Comparison of ENCODE assay signal across 21 mouse cellular contexts in the genomic region with DNA sequence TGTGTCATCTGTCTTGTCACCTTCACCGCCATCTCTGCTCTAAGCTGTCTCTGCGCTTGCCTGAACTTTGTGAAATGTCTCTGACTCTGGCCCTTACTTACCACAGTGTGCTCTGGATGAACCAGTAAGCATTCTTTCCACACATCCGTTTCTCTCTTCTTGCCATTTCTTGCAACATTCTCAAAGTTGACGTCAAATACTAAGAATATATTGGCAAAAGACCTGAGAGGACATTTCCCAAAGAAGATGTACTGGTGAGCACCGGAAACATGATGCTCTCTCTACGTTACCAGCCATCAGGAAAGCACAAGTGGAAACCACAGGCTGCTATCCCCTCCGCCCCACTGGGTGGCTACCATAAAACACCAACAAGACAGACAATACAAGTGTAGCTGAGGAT. TPM values are rescaled to one million over a fixed set of nuclear protein-coding genes. Genes with fewer than 3 reads are reported as not detected.
DNase-seq lines count a peak whose midpoint lies in the region; ATAC-seq and TF ChIP-seq lines count a peak whose summit lies in the region.
"Had no signal": no experiment of that assay in that cellular context is flagged by ENCODE, and none has a peak within 500 bp of the region (broad histone marks: within the 10 kb centered on the region; RNA-seq: fewer than 3 reads in every experiment).

No protein-coding gene starts in this region.

- TF ChIP-seq POLR2A in spleen, adult 2 months (IDR thresholded peaks at IDR 0.05; ENCODE audit: low read depth, low read length), result no peak
- no peak for TF ChIP-seq POLR2A in bone marrow, adult 2 months (IDR thresholded peaks at IDR 0.05; ENCODE audit: borderline replicate concordance, control insufficient read depth, low read depth, low read length)

- H3K27me3 ChIP-seq in spleen, adult 2 months (ENCODE audit: control insufficient read depth, insufficient read depth, low read length), result no peaks in the 10 kb centered on the region
- no peaks in the 10 kb centered on the region for H3K27me3 ChIP-seq in forebrain, embryonic 16.5 days (replicated peaks; ENCODE audit: control insufficient read depth, insufficient read depth, low read length)
- no peaks in the 10 kb centered on the region for H3K27me3 ChIP-seq in stomach, postnatal 0 days (ENCODE audit: control insufficient read depth, insufficient read depth, low read length)
- H3K27me3 ChIP-seq: embryonic facial prominence, embryonic 13.5 days; neural tube, embryonic 15.5 days had no signal

- H3K27ac ChIP-seq in spleen, adult 2 months (ENCODE audit: insufficient read depth, low read length), result peak overlapping the region; percentile 65
- H3K27ac ChIP-seq in bone marrow, adult 2 months (ENCODE audit: control insufficient read depth, insufficient read depth, low read depth, low read length, poor library complexity), result peak overlapping the region; percentile 69
- no peak overlapping the region for H3K27ac ChIP-seq in forebrain, embryonic 16.5 days (ENCODE audit: low read length)
- H3K27ac ChIP-seq in stomach, postnatal 0 days (replicated peaks), result no peak overlapping the region
- H3K27ac ChIP-seq: embryonic facial prominence, embryonic 13.5 days; heart, embryonic 13.5 days; hindbrain, embryonic 10.5 days; midbrain, embryonic 13.5 days; neural tube, embryonic 15.5 days had no signal

- TF ChIP-seq EP300 in stomach, postnatal 0 days (optimal IDR thresholded peaks at IDR 0.05), result no peak

- H3K36me3 ChIP-seq in spleen, adult 2 months (ENCODE audit: control insufficient read depth, insufficient read depth, low read length), result peaks cover 1% of the 10 kb centered on the region; the same call in 1 of the 2 replicates
- no peaks in the 10 kb centered on the region for H3K36me3 ChIP-seq in forebrain, embryonic 16.5 days (ENCODE audit: control insufficient read depth, insufficient read depth)
- no peaks in the 10 kb centered on the region for H3K36me3 ChIP-seq in stomach, postnatal 0 days (ENCODE audit: control insufficient read depth, insufficient read depth, low read length)
- H3K36me3 ChIP-seq: embryonic facial prominence, embryonic 13.5 days; heart, embryonic 13.5 days; hindbrain, embryonic 10.5 days; midbrain, embryonic 13.5 days; neural tube, embryonic 15.5 days had no signal

- H3K4me2 ChIP-seq in forebrain, embryonic 16.5 days (ENCODE audit: low read length), result no peak overlapping the region
- no peak overlapping the region for H3K4me2 ChIP-seq in stomach, postnatal 0 days (replicated peaks; ENCODE audit: low read depth)
- H3K4me2 ChIP-seq: embryonic facial prominence, embryonic 13.5 days; heart, embryonic 13.5 days; midbrain, embryonic 13.5 days; neural tube, embryonic 15.5 days had no signal

- no peak overlapping the region for H3K9ac ChIP-seq in forebrain, embryonic 16.5 days (replicated peaks; ENCODE audit: low read depth, low read length)
- H3K9ac ChIP-seq in stomach, postnatal 0 days (ENCODE audit: low read length), result no peak overlapping the region
- H3K9ac ChIP-seq: embryonic facial prominence, embryonic 13.5 days; forebrain, postnatal 0 days; heart, embryonic 13.5 days; midbrain, embryonic 13.5 days; neural tube, embryonic 15.5 days had no signal

- 71% methylated on average over 7 of the region's 7 CpGs for WGBS in spleen, adult 2 months
- 43% methylated on average over 7 of the region's 7 CpGs for WGBS in bone marrow, adult 2 months
- WGBS in forebrain, embryonic 16.5 days, result 92% methylated on average over 7 of the region's 7 CpGs
- WGBS in stomach, postnatal 0 days, result 79% methylated on average over 7 of the region's 7 CpGs

- H3K4me1 ChIP-seq in spleen, adult 2 months (ENCODE audit: control insufficient read depth, insufficient read depth, insufficient read length), result peaks cover 38% of the 10 kb centered on the region
- H3K4me1 ChIP-seq in bone marrow, adult 2 months (ENCODE audit: control insufficient read depth, insufficient read depth, low read length), result peaks cover 5% of the 10 kb centered on the region
- H3K4me1 ChIP-seq in forebrain, embryonic 16.5 days (replicated peaks; ENCODE audit: control insufficient read depth, insufficient read depth, low read length), result no peaks in the 10 kb centered on the region
- H3K4me1 ChIP-seq in stomach, postnatal 0 days (replicated peaks; ENCODE audit: control insufficient read depth, insufficient read depth), result no peaks in the 10 kb centered on the region
- H3K4me1 ChIP-seq: midbrain, embryonic 13.5 days; neural tube, embryonic 15.5 days had no signal

- no peaks in the 10 kb centered on the region for H3K9me3 ChIP-seq in forebrain, embryonic 16.5 days (ENCODE audit: control insufficient read depth, low read length)
- H3K9me3 ChIP-seq in stomach, postnatal 0 days (ENCODE audit: control insufficient read depth, low read length), result no peaks in the 10 kb centered on the region
- H3K9me3 ChIP-seq: embryonic facial prominence, embryonic 13.5 days; heart, embryonic 13.5 days; hindbrain, embryonic 10.5 days; midbrain, embryonic 13.5 days; neural tube, embryonic 15.5 days had no signal

- peak; percentile 25 for ATAC-seq in CD4-positive, CD25-positive, alpha-beta regulatory T cell, adult 4 months
- peak; percentile 8; the same call in 1 of the 2 replicates for ATAC-seq in neutrophil, adult 5-6 weeks (ENCODE audit: extremely low read depth, insufficient number of reproducible peaks, low FRiP score, poor library complexity, severe bottlenecking)
- ATAC-seq in forebrain, embryonic 16.5 days, result no peak
- ATAC-seq in stomach, postnatal 0 days (ENCODE audit: low FRiP score, low TSS enrichment), result no peak
- ATAC-seq: forebrain, postnatal 0 days; midbrain, embryonic 13.5 days had no signal

- no peak for DNase-seq in spleen, adult 2 months (ENCODE audit: low read depth in 1 of 2, low spot score in 2 of 2)
- DNase-seq in spleen, adult 18-20 months, result no peak
- DNase-seq in stomach, postnatal 0 days (ENCODE audit: low spot score), result no peak
- DNase-seq: adrenal gland, postnatal 25 days; cerebellum, adult 8-10 months; forebrain, postnatal 0 days; lung, adult 2 months had no signal

- no peak overlapping the region for H3K4me3 ChIP-seq in spleen, adult 2 months (ENCODE audit: extremely low read depth, insufficient read depth, insufficient read length)
- H3K4me3 ChIP-seq in bone marrow, adult 2 months (replicated peaks; ENCODE audit: control insufficient read depth, low read depth, low read length), result no peak overlapping the region
- H3K4me3 ChIP-seq in forebrain, embryonic 16.5 days (replicated peaks; ENCODE audit: low read length), result no peak overlapping the region
- H3K4me3 ChIP-seq in stomach, postnatal 0 days (ENCODE audit: low read depth, low read length), result no peak overlapping the region
- H3K4me3 ChIP-seq: embryonic facial prominence, embryonic 13.5 days; heart, embryonic 13.5 days; hindbrain, embryonic 10.5 days; midbrain, embryonic 13.5 days; neural tube, embryonic 15.5 days had no signal

- no peak for TF ChIP-seq CTCF in spleen, adult 2 months (IDR thresholded peaks at IDR 0.05; ENCODE audit: extremely low read depth, insufficient read depth, insufficient read length, insufficient replicate concordance)
- no peak for TF ChIP-seq CTCF in bone marrow, adult 2 months (IDR thresholded peaks at IDR 0.05; ENCODE audit: control insufficient read depth, insufficient read depth, low read length)
- no peak for TF ChIP-seq CTCF in stomach, postnatal 0 days (IDR thresholded peaks at IDR 0.05; ENCODE audit: low read depth)

RNA-seq across cellular contexts. Expression of a gene that starts 10.1 kb away (rescaled TPM):
- 27.9 and 29.2 TPM in 2 replicates for polyA plus RNA-seq in spleen, adult 2 months (2012; rRNA removed)
- 100 to 1,000 TPM; 124 to 148 TPM for polyA plus RNA-seq in CD4-positive, CD25-positive, alpha-beta regulatory T cell, adult 4 months (2017; shearing (Covaris generic))
- polyA plus RNA-seq in bone marrow, adult 2 months (2011; ENCODE audit: insufficient read depth, insufficient read length, low replicate concordance, missing spikeins), result 3.5 and 5.4 TPM in 2 replicates
- 50.5 and 52.1 TPM in 2 replicates for total RNA-seq in neutrophil, adult 5-6 weeks (2017)
- 0.20 TPM in 1 of 2 replicates, not detected in the other for polyA plus RNA-seq in forebrain, embryonic 16.5 days (2015; fragmentation: Nextera tagmentation; extraction: Ambion mirVana)
- polyA plus RNA-seq in stomach, postnatal 0 days (2015; fragmentation: Nextera tagmentation; extraction: Ambion mirVana), result 0.22 and 0.24 TPM in 2 replicates
- total RNA-seq: adrenal gland, postnatal 25 days had no signal
- polyA plus RNA-seq: midbrain, embryonic 13.5 days had no signal

RNA-seq across cellular contexts. Expression of a gene that starts 19.7 kb away (rescaled TPM):
- 0.36 and 0.53 TPM in 2 replicates for polyA plus RNA-seq in spleen, adult 2 months (2012; rRNA removed)
- polyA plus RNA-seq in CD4-positive, CD25-positive, alpha-beta regulatory T cell, adult 4 months (2017; shearing (Covaris generic)), result 1 to 10 TPM; 6.2 to 6.6 TPM
- not detected in 2 replicates for polyA plus RNA-seq in bone marrow, adult 2 months (2011; ENCODE audit: insufficient read depth, insufficient read length, low replicate concordance, missing spikeins)
- total RNA-seq in neutrophil, adult 5-6 weeks (2017), result 1.6 TPM in 1 of 2 replicates, not detected in the other
- not detected in 2 replicates for polyA plus RNA-seq in forebrain, embryonic 16.5 days (2015; fragmentation: Nextera tagmentation; extraction: Ambion mirVana)
- polyA plus RNA-seq in stomach, postnatal 0 days (2015; fragmentation: Nextera tagmentation; extraction: Ambion mirVana), result not detected in 2 replicates
- total RNA-seq: adrenal gland, postnatal 25 days had no signal
- polyA plus RNA-seq: forebrain, postnatal 0 days; heart, embryonic 13.5 days; hindbrain, embryonic 10.5 days; intestine, embryonic 14.5 days; kidney, embryonic 14.5 days; large intestine, adult 2 months; midbrain, embryonic 13.5 days; neural tube, embryonic 15.5 days; small intestine, adult 2 months; stomach, embryonic 14.5 days had no signal

Comparison
In these comparisons a context has a peak if more than half of its experiments do, and no peak if none do; other contexts are left out.
1. H3K27ac ChIP-seq: peak in spleen, adult 2 months (single experiment) and bone marrow, adult 2 months (single experiment); none in forebrain, embryonic 16.5 days (single experiment) and stomach, postnatal 0 days (single experiment).
2. ATAC-seq: peak in CD4-positive, CD25-positive, alpha-beta regulatory T cell, adult 4 months (single experiment) and neutrophil, adult 5-6 weeks (single experiment); none in forebrain, embryonic 16.5 days (single experiment) and stomach, postnatal 0 days (single experiment).